Mouse (Mus musculus) ZHBTc4 (cell line): Measurements from ENCODE around the gene Nudt17.
A peak's percentile ranks its signal among the peaks of the same experiment; 100 is the strongest.
"Not testable (repeated sequence)": the region's sequence is repeated elsewhere in the genome, so short reads cannot be mapped to it uniquely, and the experiment has no call there.

Experiments
- DNase-seq: peaks from one replicate; pipeline ENCODE4 v3.0.0-alpha.2; 2011; ENCODE audit warnings: low read depth, low spot score

Gene Nudt17

GRCm38 (mm10) chr3:96707903-96708683 lies at the start of gene Nudt17:
Gene Nudt17 (minus strand): TSS chr3:96708562.
- DNase-seq = peak; percentile 87

GRCm38 (mm10) chr3:96757691-96758090 lies 49.3 kb upstream of the Nudt17 start:
- peak; percentile 36 for DNase-seq

- DNase-seq = no peak
These were observed 47.6 kb upstream of the Nudt17 start for GRCm38 (mm10) chr3:96755935-96756334.

- DNase-seq = no peak
These were observed 38.5 kb upstream of the Nudt17 start for GRCm38 (mm10) chr3:96746829-96747228.

GRCm38 (mm10) chr3:96744348-96744747 lies 36.0 kb upstream of the Nudt17 start:
- no peak for DNase-seq

- DNase-seq = not testable (repeated sequence)
These were observed 31.9 kb upstream of the Nudt17 start for GRCm38 (mm10) chr3:96740279-96740678.

GRCm38 (mm10) chr3:96737995-96738394 lies 29.6 kb upstream of the Nudt17 start:
- peak; percentile 47 for DNase-seq

GRCm38 (mm10) chr3:96737013-96737740 lies 28.8 kb upstream of the Nudt17 start:
- DNase-seq = no peak

- DNase-seq = no peak
These were observed 26.8 kb upstream of the Nudt17 start for GRCm38 (mm10) chr3:96735200-96735599.

- DNase-seq = no peak
These were observed 25.6 kb upstream of the Nudt17 start for GRCm38 (mm10) chr3:96733984-96734383.

GRCm38 (mm10) chr3:96730785-96731184 lies 22.4 kb upstream of the Nudt17 start:
- no peak for DNase-seq

GRCm38 (mm10) chr3:96729403-96729784 lies 21.0 kb upstream of the Nudt17 start:
- no peak for DNase-seq

GRCm38 (mm10) chr3:96728634-96729402 lies 20.5 kb upstream of the Nudt17 start:
- DNase-seq = no peak

- DNase-seq = no peak
These were observed 19.7 kb upstream of the Nudt17 start for GRCm38 (mm10) chr3:96727828-96728633.

- peak; percentile 97 for DNase-seq
These were observed 19.0 kb upstream of the Nudt17 start, which contains the start of the genes Polr3c and Rnf115 for GRCm38 (mm10) chr3:96727343-96727827. Gene Polr3c (minus strand): TSS chr3:96727628. Gene Rnf115 (plus strand): TSS chr3:96727664.

GRCm38 (mm10) chr3:96719173-96719572 lies 10.8 kb upstream of the Nudt17 start:
- DNase-seq = peak; percentile 80

GRCm38 (mm10) chr3:96715854-96716253 lies 7.5 kb upstream of the Nudt17 start:
- DNase-seq = no peak

GRCm38 (mm10) chr3:96714286-96714685 lies 5.9 kb upstream of the Nudt17 start:
- DNase-seq = no peak

- no peak for DNase-seq
These were observed 312 bp upstream of the Nudt17 start for GRCm38 (mm10) chr3:96708684-96709064.

GRCm38 (mm10) chr3:96706984-96707383 lies 1.4 kb downstream of the Nudt17 start:
- no peak for DNase-seq

- no peak for DNase-seq
These were observed 2.1 kb downstream of the Nudt17 start for GRCm38 (mm10) chr3:96706217-96706616.
